Mouse (Mus musculus): ENCODE results near the gene Ahctf1.
"Not testable (repeated sequence)": the region's sequence is repeated elsewhere in the genome, so short reads cannot be mapped to it uniquely, and the experiment has no call there.

Gene Ahctf1

DNA sequence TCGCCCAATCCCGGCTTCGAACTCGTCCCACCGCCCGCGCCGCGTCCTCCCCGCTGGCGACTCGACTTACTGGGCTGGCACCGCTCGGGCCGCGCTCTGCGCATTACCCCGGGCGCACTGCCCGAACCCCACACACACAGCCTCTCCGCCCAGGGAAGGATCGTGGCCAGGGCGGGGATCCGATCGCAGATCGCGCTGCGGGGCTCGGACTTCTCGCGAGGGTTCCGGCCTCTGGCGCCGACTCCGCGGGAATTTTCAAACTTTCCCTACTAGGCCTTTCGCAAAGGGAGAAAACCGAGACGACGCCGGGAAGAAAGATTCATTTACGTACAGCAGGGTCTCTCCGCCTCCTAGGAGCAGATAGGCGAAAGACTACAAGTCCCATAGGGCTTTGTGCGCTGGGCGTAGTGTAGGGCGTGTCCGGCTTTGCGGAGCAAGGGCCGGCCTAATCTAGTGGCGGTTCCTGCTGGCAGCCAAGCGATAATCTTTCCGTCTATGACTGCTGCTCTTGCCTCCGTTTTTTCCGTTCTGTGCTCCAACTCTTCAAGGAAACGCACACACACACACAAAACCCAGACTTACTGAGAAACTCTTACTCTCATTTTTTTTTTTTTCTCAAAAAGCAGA, at the start of gene Ahctf1:
TSS of gene Ahctf1 (minus strand) at position 168 of the 627 bp plus-strand sequence.
- in situ Hi-C loops (cut with MboI, MseI): no loop called here

DNA sequence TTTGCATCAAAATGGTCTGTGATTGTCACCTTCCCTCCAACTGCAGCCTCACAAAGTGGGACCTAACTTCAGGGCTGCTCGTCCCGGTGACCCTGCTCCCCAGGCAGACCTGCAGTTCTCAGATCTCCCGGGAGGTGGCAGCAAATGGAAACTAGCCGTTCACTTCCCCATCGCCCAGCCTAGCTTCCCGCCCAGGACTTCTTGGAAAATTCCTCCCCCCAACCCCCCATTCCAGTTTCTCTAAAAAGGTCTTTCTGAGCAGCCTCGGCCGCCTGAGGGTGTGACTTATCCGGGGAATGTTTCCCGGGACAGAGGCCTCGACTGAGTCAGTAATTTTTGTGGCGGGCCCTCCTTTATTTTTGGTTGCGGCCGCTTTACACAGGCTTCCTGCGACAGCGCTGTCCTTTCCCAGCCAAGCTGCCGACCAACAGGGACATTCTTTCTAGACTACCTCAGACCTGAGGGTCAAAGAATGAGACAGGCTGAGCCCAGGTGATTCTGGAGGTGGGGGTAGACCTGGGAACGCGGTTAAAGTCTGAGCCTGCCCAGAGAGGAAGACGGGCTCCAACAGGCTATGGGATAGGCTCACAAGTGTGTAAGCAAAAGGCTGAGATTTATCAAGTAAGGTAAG, 44.4 kb upstream of the Ahctf1 start:
- in situ Hi-C loops (cut with MboI, MseI): no loop called here

DNA sequence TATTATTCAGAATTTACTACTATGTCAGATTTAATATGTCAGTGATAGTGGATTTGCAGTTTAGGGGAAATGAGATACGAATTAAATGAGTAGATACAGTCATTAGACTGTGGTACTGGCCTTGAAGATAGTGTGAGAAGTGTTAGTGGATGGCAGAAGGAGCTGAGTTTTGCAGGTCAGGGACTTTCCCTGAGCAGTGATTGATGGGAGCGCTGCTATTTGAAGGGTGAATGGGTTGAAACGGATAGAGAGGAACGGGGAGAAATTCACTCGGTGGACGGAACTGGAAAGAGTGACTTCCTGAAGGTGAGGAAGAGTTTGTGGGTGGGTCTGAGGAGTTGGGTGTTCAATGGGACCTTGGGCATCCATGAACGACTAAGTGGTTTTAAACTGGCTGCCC, 43.7 kb upstream of the Ahctf1 start:
- in situ Hi-C loops (cut with MboI, MseI): no loop called here

DNA sequence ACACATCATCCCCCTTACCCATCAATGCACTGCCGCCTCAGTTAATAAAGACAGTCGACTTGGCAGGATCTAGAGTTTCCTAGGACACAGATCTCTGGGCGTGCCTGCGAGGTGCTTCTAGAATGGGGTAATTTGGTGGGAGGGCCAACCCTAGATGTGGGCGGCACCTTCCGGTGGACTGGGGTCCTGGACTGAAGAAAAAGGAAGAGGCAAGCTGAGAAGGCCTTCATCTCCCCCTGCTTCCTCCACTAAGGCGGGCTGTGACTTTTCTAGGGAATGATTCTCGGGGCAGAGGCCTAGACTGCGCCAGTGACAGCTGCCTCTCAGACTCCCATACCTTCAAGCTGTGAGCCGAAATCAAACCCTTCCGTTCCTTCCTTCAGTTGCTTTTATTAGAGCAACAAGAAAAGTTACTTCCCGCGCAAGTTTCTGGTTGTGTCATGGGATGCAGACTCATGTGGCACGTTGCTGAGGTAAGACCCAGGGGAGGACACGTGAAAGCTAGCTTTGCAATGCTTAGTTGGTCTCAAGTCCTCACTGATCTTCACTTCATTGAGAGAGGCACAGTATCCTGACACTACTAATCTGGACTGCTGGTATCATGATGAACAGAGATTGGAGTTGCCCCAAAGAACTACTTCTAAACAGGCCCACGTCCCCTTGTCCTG, 42.5 kb upstream of the Ahctf1 start:
- in situ Hi-C loops (cut with MboI, MseI): no loop called here

DNA sequence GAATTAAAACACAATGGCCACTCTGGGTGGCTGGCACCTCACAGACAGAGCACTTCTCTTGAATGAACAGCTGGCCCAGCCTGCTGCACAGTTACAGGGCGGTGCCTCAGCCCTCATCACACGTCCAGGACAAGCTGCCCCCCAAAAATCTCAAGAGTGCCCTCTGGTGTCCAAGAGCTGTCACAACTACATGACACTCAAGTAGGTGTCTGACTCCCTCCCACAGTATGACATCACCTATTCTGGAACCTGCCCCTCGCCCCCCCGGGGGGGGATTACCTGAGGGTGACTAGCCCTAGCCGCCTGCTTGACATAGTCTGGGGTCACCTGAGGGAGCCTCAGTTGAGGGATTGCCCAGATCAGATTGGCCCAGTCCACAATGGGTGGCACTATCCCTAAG, 41.4 kb upstream of the Ahctf1 start:
- in situ Hi-C loops (cut with MboI, MseI): no loop called here

DNA sequence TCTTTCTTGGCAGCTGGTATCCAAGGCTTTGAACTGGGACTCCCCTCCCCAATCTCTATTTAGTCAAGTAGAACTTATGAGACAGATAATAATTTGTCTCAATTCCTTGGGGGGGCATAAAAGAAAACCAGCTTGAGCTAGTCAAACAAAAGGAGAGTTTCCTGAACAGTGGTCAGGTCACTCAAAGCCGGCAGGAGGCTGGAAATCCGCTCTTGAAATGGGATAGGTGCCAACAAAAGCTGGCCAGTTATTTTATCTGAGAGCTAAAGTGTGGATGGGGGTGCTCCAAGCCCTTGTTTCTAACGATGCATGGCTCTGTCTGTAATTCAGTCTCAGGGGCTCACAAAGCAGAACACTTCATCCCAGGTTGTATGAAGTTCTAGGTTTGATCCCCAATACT, 40.5 kb upstream of the Ahctf1 start:
- in situ Hi-C loops (cut with MboI, MseI): no loop called here

DNA sequence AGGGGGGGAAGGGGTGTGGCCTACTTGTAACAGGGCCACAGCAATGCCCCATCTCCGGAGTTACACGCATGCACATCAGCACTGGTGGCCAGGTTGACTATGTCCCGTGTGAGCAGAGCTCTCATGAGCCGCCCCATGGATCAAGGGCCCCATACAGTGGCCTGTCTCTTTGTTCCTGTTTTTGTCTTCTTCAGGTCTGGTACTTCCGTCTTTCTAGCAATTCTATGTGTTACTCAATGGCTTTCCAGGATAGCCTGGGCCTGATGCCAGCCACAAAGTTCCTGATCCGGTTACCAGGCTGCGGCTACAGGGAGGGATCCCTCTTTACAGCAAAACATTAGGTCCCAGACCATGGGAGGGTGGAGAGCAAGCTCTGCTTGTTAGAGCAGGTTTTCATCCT, 39.1 kb upstream of the Ahctf1 start:
- in situ Hi-C loops (cut with MboI, MseI): no loop called here

DNA sequence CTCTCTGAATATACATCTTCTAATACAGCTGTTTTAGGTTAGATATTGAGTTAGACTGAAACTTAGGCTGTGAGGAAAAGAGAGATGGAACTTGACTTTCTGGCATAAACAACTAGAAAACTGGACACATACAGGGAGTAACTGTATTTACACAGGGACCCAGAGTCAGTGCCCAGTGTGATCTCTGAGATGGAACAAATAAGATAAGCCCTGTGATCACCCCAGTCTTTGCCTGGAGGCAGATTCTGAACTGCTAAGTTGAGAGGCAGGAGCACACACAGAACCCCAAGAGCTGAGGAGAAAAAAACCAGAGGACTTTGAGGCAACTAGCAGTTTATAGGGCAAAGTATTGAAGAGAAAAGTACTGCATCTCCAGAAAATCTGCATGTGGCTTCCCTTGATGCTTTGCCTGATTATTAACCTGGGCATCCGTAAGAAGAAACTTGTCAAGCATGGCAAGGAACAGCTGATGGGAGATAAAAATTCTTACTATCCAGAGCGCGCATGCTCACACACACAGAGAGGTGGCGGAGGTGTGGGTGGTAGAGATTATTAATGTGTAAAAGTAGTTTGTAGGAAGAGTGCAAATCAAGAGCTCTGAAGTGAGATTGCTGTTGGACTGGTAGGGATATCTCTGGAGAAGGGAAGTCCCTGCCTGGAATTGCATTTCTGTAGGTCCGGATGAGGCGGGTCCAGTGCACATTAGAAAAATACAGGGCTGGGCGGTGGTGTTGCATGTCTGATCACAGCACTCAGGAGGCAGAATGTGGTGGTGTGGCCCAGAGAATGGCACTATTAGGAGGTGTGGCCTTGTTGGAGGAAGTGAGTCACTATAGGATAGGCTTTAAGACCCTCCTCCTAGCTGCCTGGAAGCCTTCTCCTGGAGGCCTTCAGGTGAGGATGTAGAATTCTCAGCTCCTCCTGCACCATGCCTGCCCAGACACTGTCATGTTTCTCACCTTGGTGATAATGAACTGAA, 33.2 kb upstream of the Ahctf1 start:
- in situ Hi-C loops (cut with MboI, MseI): no loop called here

DNA sequence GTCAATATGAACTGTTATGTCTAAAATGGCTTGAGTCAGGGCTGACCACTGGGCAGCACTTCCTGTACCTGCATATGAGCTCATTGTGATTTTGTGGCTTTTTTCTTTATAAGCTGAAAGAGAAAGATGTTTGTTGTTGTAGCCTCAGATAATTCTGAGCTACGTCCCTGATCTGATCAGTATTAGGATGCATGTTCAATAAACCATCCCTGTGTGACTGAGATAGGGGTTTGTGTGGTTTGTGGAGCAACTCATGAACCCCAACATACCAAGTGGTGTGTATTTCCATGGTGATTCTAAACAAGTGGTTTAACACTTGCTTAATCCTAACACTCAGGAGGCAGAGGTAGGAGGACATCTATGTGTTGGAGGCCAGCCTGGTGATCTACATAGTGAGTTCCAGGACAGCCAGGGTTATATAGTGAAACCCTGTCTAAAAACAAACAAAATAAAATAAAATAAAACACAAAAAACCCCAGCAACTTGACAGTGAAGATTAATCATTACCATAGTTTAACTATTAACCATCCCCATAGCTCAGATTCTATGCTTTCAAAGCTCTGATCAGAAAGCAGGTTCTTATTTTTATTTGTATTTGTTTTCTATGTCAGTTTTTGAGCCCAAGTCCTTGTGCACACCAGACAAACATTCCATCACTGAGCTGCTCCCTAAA, 32.4 kb upstream of the Ahctf1 start:
- in situ Hi-C loops (cut with MboI, MseI): no loop called here

DNA sequence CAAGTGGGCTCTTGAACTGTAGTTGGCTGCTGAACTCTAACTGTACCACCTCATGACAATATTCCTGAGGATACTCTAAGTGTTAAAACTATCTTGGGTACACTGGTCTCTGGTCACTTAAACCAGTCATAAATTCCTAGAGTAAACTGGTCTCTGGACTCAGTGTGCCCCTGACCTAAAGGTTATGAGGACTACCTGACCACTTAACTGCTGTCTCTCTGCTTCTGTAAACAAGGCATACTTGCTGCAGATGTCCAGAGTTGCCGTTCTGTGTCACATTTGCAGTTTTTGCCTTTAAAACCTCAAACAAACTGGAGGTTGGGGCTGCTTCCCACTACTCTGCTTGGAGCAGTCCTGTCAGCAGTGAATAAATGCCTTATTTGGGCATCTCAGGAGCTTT, 30.1 kb upstream of the Ahctf1 start:
- in situ Hi-C loops (cut with MboI, MseI): no loop called here

DNA sequence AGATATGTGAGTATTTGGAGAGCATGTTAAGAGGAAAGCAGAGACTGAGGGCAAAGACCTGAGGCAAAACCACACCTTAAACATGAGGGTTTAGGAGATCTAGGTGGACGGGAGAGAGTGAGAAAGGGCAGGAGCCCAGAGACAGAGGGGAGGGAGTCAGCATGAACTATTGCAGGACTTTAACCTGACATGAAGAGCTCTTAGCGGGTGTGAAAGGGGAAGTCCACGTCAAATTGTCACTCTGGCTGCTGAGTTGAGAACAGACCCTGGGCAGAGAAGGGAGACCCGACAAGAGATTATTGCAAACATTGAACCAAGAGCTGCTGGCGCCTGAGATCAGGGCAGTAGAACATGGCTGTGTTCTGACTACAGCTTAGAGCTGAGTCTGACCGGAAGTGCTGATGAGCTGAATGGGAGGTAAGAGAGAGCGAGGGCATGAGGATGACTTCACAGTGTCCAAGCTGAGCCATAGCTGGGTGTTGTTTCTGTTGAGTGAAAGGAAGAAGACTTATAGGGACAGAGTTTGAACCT, 29.3 kb upstream of the Ahctf1 start:
- in situ Hi-C loops (cut with MboI, MseI): no loop called here

DNA sequence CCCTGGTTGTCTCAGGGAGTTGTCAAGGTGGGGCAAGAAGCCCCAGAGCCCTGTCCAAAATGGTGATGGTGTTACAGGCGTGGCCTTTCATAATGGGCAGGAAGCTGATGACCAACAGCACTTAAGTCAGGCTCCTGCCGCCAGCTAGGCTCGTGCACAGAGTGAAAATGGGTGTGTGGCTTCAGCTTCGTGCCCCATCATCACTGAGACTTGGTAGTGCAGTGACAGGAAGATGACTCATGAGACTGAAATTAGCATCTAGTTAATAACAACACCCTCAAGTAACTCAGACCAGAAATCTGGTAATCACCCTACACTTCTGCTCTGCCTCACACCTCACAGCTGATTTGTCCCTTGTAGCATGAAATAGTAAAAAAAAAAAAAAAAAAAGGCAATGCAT, 25.4 kb upstream of the Ahctf1 start:
- in situ Hi-C loops (cut with MboI, MseI): no loop called here

DNA sequence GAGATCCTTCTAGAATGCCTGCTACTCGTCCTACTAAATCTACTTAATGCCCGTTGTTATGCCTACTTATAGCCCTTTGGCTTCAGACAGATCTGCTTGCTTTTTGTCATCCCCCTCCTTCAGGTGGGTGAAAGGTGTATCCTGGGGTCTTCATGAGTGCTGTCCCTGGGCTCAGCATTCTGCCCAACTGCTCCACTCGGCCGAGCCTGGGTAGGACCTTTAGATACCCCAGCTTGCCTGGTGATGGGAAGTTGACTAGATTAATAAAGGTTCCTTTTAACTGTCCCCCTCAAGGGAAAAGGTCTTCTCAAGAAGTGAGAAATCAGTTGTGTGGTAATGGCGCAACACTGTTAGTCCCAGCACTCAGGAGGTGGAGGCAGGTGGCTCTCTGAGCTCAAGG, 24.6 kb upstream of the Ahctf1 start:
- in situ Hi-C loops (cut with MboI, MseI): no loop called here

DNA sequence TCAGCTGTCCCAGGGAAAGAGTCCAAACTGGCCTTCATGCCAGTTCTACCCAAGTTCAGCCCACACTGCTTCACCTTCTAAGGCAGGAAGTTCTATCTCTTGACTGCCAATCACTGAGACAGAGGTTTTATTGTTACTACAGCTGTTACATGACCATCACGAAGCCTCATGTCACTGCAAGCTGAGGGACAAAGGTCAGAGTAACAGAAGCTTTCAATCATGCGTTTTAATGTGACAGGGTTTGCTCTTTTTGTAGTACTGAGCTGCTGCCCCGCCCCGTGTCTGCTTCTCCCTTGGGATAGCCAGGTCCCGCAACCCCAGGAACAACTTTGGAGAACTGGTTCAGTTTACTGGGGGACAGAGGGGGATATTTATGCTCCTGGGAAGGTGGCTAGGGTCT, 21.1 kb upstream of the Ahctf1 start:
- in situ Hi-C loops (cut with MboI, MseI): no loop called here

DNA sequence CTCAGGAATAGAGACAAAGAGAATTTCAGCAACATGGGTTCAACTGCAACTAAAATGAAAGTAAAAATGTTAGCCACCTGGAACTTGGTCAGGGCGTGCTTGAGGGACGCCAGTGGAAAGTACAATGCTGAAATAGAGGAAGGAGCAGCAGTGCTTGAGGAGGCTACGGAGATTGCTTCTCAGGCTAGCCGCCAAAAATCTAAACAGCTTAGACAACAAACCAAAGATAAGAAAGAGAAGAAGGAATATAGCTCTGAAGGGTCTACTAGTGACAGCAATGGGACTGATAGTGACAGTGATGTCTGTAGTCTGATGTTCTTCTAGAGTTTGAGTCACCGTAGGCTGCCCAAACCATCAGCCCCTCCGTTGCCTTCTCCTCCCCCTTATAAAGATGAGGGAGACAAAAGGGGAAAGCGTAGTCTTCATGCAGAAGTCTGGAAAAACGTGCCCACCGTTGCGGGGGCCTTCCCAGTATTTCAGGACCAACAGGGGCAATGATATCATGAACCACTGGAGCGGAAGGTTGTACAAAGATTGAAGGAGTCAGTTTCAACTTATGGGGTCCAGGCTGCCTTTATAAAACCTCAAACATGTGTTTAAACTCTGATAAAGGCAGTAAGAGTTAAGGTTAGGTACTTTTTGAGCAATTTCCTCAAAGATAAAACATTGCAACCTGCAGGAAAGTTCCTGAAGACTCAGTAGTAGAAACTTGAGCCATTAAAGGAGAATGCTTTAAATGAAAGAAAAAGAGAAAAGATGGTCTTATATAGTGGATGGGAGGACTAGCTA, 15.2 kb upstream of the Ahctf1 start:
- in situ Hi-C loops (cut with MboI, MseI): not testable (repeated sequence)

DNA sequence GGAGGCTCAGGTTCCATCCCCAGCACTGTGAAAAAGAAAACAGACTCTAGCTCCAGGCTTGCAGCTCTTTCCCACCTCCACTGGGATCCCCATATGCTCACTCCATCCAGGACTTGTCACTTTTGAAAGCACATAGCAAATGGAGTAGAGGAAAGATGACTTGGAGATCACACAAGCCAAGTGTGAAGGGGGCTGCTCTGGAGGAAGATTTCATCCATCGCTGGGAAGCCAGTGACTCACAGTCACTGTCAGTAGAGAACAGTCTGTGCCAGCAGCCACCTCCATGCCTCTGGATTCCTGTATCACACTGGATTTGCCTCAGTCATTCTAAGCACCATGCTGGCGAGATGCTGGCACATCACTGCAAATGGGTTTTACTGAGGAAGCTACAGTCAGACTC, 11.1 kb upstream of the Ahctf1 start:
- in situ Hi-C loops (cut with MboI, MseI): no loop called here

DNA sequence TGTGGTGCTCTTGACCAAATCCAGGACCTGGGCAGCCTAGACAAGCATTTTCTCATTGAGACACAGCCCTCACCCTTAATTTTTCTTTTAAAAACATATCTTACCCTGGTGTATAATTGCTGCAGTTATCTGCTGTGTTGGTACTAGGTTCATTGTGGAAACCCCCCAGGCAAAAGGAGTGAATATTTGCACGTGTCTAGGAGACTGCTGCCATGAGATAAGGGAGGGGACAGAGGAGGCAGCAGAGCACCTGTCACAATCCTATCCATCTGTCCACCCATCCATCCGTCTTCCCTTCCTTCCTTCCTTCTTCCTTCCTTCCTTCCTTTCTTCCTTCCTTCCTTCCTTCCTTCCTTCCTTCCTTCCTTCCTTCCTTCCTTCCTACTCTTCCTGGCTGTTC, 9.9 kb upstream of the Ahctf1 start:
- in situ Hi-C loops (cut with MboI, MseI): no loop called here

DNA sequence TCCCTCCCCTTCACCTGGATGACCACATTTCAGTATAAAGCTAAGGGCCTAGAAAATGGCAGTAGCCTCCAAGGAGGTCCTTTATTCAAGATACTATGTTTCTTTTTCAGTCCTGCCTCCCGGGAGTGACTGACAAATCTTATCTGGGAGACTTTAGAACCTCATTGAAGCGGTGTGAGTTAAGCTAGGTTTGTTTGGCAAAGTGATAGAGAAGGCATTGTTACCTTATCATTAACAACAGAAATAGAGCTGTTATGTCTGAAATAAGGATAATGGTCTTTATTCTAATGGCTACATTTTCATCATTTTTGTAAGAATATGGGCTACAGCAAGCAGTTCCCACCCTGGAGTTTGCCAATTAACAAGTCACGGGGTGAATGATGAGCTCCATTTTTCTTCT, 4.8 kb upstream of the Ahctf1 start:
- in situ Hi-C loops (cut with MboI, MseI): no loop called here

DNA sequence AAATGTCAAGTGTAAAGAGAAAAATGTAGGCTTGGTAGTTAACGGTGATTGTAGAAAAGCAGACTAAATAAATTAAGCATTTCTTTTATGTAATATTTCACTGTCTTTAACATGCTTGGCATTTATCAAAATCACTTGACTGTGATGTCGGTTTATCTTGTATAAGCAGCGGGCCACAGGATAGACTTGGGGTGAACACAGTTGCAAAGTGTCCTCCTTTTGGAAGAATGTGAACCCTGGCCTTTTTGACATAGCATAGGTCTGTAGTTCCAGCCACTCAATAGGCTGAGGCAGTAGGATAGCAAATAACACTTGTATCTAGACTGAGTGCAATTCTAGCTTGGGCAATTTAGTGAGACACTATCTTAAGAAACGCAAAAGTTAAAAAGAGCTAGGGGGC, 4.0 kb upstream of the Ahctf1 start:
- in situ Hi-C loops (cut with MboI, MseI): no loop called here

DNA sequence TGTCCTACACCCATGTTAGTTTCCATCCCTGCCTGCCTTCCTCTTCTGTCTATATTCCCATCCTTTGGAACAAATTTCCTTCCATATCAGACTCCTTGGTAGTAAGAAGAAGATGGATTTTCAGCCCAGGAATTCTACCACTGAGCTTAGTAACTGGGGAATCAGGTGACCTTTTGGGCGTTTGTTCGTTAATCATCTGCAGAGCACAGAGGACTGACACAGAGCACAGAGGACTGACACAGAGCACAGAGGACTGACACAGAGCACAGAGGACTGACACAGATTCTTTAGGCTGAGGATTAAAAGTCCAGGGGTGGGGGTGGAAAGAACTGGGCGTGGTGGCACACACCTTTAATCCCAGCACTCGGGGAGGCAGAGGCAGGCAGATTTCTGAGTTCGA, 2.3 kb upstream of the Ahctf1 start:
- in situ Hi-C loops (cut with MboI, MseI): no loop called here
